In genomic region chr16:8668386-8668785, GRCm38 (mm10) we compare ENCODE assay signal across 15 mouse cellular contexts. TPM values are rescaled to one million over a fixed set of nuclear protein-coding genes. Genes with fewer than 3 reads are reported as not detected.
DNase-seq lines count a peak whose midpoint lies in the region; ATAC-seq and TF ChIP-seq lines count a peak whose summit lies in the region.
"Had no signal": no experiment of that assay in that cellular context is flagged by ENCODE, and none has a peak within 500 bp of the region (broad histone marks: within the 10 kb centered on the region; RNA-seq: fewer than 3 reads in every experiment).

No protein-coding gene starts in this region.

- no peak for DNase-seq in heart, adult 9 months (ENCODE audit: low spot score in 2 of 2)
- DNase-seq in spleen, postnatal 10 days (ENCODE audit: low spot score in 2 of 2) = no peak
- DNase-seq in retina, postnatal 1 day = no peak
- DNase-seq: cerebellum, adult 11-12 months; gastrocnemius, postnatal 10 days had no signal

- H3K27me3 ChIP-seq in forebrain, embryonic 12.5 days = peaks cover 4% of the 10 kb centered on the region
- no peaks in the 10 kb centered on the region for H3K27me3 ChIP-seq in forebrain, embryonic 16.5 days (replicated peaks; ENCODE audit: control insufficient read depth, insufficient read depth, low read length)
- 0 out of 2 replicates have a peak, but pooled peaks cover 3% of the 10 kb centered on the region for H3K27me3 ChIP-seq in heart, embryonic 15.5 days
- H3K27me3 ChIP-seq in E14TG2a.4 (ENCODE audit: insufficient read depth, low read length) = peaks cover 11% of the 10 kb centered on the region
- H3K27me3 ChIP-seq in midbrain, embryonic 12.5 days = peaks cover 8% of the 10 kb centered on the region
- H3K27me3 ChIP-seq: intestine, embryonic 15.5 days had no signal

- TF ChIP-seq CTCF in E14TG2a.4 (conservative IDR thresholded peaks at IDR 0.05; ENCODE audit: low read length) = no peak

- no peak for ATAC-seq in forebrain, embryonic 12.5 days (ENCODE audit: low FRiP score)
- no peak for ATAC-seq in forebrain, embryonic 16.5 days
- ATAC-seq in heart, embryonic 15.5 days (replicated peaks; ENCODE audit: insufficient number of reproducible peaks, insufficient read depth, low FRiP score, low read depth) = no peak
- ATAC-seq in midbrain, embryonic 12.5 days (ENCODE audit: low FRiP score, low read depth) = no peak
- ATAC-seq: forebrain, embryonic 15.5 days; intestine, embryonic 15.5 days had no signal

- H3K4me1 ChIP-seq in forebrain, embryonic 12.5 days = peaks cover 63% of the 10 kb centered on the region
- H3K4me1 ChIP-seq in forebrain, embryonic 16.5 days (replicated peaks; ENCODE audit: control insufficient read depth, insufficient read depth, low read length) = peaks cover 46% of the 10 kb centered on the region
- peaks cover 63% of the 10 kb centered on the region for H3K4me1 ChIP-seq in heart, embryonic 15.5 days (replicated peaks)
- peaks cover 87% of the 10 kb centered on the region for H3K4me1 ChIP-seq in E14TG2a.4 (replicated peaks; ENCODE audit: low read depth, low read length)
- H3K4me1 ChIP-seq in midbrain, embryonic 12.5 days = peaks cover 53% of the 10 kb centered on the region

- no peak overlapping the region for H3K4me3 ChIP-seq in forebrain, embryonic 12.5 days (replicated peaks)
- no peak overlapping the region for H3K4me3 ChIP-seq in forebrain, embryonic 16.5 days (replicated peaks; ENCODE audit: low read length)
- no peak overlapping the region for H3K4me3 ChIP-seq in heart, embryonic 15.5 days
- peak overlapping the region; percentile 7; the same call in 1 of the 2 replicates for H3K4me3 ChIP-seq in E14TG2a.4 (replicated peaks; ENCODE audit: low read length)
- 0 out of 2 replicates have a peak overlapping the region, but pooled peaks have one; percentile 3 for H3K4me3 ChIP-seq in midbrain, embryonic 12.5 days
- H3K4me3 ChIP-seq: embryonic facial prominence, embryonic 13.5 days; intestine, embryonic 15.5 days had no signal

- 76% methylated on average over 2 of the region's 2 CpGs for WGBS in forebrain, embryonic 12.5 days
- WGBS in forebrain, embryonic 16.5 days = 64% methylated on average over 2 of the region's 2 CpGs
- WGBS in heart, embryonic 15.5 days = 31% methylated on average over 2 of the region's 2 CpGs
- 83% methylated on average over 2 of the region's 2 CpGs for WGBS in midbrain, embryonic 12.5 days

- peak overlapping the region; percentile 80; the same call in 1 of the 2 replicates for H3K9ac ChIP-seq in forebrain, embryonic 12.5 days
- no peak overlapping the region for H3K9ac ChIP-seq in forebrain, embryonic 16.5 days (replicated peaks; ENCODE audit: low read depth, low read length)
- no peak overlapping the region for H3K9ac ChIP-seq in heart, embryonic 15.5 days
- H3K9ac ChIP-seq in midbrain, embryonic 12.5 days (replicated peaks) = no peak overlapping the region; the same call in 1 of the 2 replicates
- H3K9ac ChIP-seq: forebrain, embryonic 15.5 days; intestine, embryonic 15.5 days had no signal

- H3K4me2 ChIP-seq in forebrain, embryonic 12.5 days = 0 out of 2 replicates have a peak overlapping the region, but pooled peaks have one; percentile 15
- no peak overlapping the region; the same call in 1 of the 2 replicates for H3K4me2 ChIP-seq in forebrain, embryonic 16.5 days (ENCODE audit: low read length)
- H3K4me2 ChIP-seq in heart, embryonic 15.5 days = peak overlapping the region; percentile 93
- H3K4me2 ChIP-seq in midbrain, embryonic 12.5 days (replicated peaks) = peak overlapping the region; percentile 88
- H3K4me2 ChIP-seq: embryonic facial prominence, embryonic 13.5 days; intestine, embryonic 15.5 days had no signal

- H3K36me3 ChIP-seq in forebrain, embryonic 12.5 days (replicated peaks) = peaks cover 12% of the 10 kb centered on the region
- H3K36me3 ChIP-seq in forebrain, embryonic 16.5 days (ENCODE audit: control insufficient read depth, insufficient read depth) = no peaks in the 10 kb centered on the region
- H3K36me3 ChIP-seq in heart, embryonic 15.5 days = no peaks in the 10 kb centered on the region
- peaks cover 42% of the 10 kb centered on the region for H3K36me3 ChIP-seq in E14TG2a.4 (ENCODE audit: insufficient read depth, low read length)
- peaks cover 22% of the 10 kb centered on the region for H3K36me3 ChIP-seq in midbrain, embryonic 12.5 days
- H3K36me3 ChIP-seq: forebrain, embryonic 15.5 days had no signal

- no peak overlapping the region for H3K27ac ChIP-seq in forebrain, embryonic 12.5 days
- no peak overlapping the region for H3K27ac ChIP-seq in forebrain, embryonic 16.5 days (ENCODE audit: low read length)
- peak overlapping the region; percentile 60 for H3K27ac ChIP-seq in heart, embryonic 15.5 days
- no peak overlapping the region for H3K27ac ChIP-seq in midbrain, embryonic 12.5 days (replicated peaks)
- H3K27ac ChIP-seq: embryonic facial prominence, embryonic 13.5 days; forebrain, embryonic 15.5 days; intestine, embryonic 15.5 days had no signal

- H3K9me3 ChIP-seq in forebrain, embryonic 12.5 days = no peaks in the 10 kb centered on the region
- H3K9me3 ChIP-seq in forebrain, embryonic 16.5 days (ENCODE audit: control insufficient read depth, low read length) = no peaks in the 10 kb centered on the region
- no peaks in the 10 kb centered on the region for H3K9me3 ChIP-seq in heart, embryonic 15.5 days (replicated peaks)
- no peaks in the 10 kb centered on the region for H3K9me3 ChIP-seq in E14TG2a.4 (ENCODE audit: low read length)
- no peaks in the 10 kb centered on the region for H3K9me3 ChIP-seq in midbrain, embryonic 12.5 days
- H3K9me3 ChIP-seq: embryonic facial prominence, embryonic 13.5 days; forebrain, embryonic 15.5 days; intestine, embryonic 15.5 days had no signal

RNA-seq across cellular contexts. Expression of gene Carhsp1, which starts 3.6 kb away (rescaled TPM):
- 191 and 210 TPM in 2 replicates for polyA plus RNA-seq in forebrain, embryonic 12.5 days (2016; fragmentation: Nextera tagmentation; extraction: Ambion mirVana)
- polyA plus RNA-seq in forebrain, embryonic 16.5 days (2015; fragmentation: Nextera tagmentation; extraction: Ambion mirVana) = 181 and 200 TPM in 2 replicates
- polyA plus RNA-seq in heart, embryonic 15.5 days (2015; fragmentation: Nextera tagmentation; extraction: Ambion mirVana) = 71.1 and 82.7 TPM in 2 replicates
- 255 and 264 TPM in 2 replicates for polyA plus RNA-seq in midbrain, embryonic 12.5 days (2016; fragmentation: Nextera tagmentation; extraction: Ambion mirVana)

RNA-seq across cellular contexts. Expression of gene Gm5767, which starts 12.2 kb away (rescaled TPM):
- not detected in 2 replicates for polyA plus RNA-seq in forebrain, embryonic 12.5 days (2016; fragmentation: Nextera tagmentation; extraction: Ambion mirVana)
- not detected in 2 replicates for polyA plus RNA-seq in forebrain, embryonic 16.5 days (2015; fragmentation: Nextera tagmentation; extraction: Ambion mirVana)
- not detected in 2 replicates for polyA plus RNA-seq in heart, embryonic 15.5 days (2015; fragmentation: Nextera tagmentation; extraction: Ambion mirVana)
- not detected in 2 replicates for polyA plus RNA-seq in midbrain, embryonic 12.5 days (2016; fragmentation: Nextera tagmentation; extraction: Ambion mirVana)
- polyA plus RNA-seq: embryonic facial prominence, embryonic 13.5 days; forebrain, embryonic 15.5 days; intestine, embryonic 15.5 days; kidney, postnatal 0 days; liver, embryonic 16.5 days had no signal

RNA-seq across cellular contexts. Expression of gene Tmem186, which starts 30.9 kb away (rescaled TPM):
- polyA plus RNA-seq in forebrain, embryonic 12.5 days (2016; fragmentation: Nextera tagmentation; extraction: Ambion mirVana) = 24.3 and 25.4 TPM in 2 replicates
- 26.8 and 27.8 TPM in 2 replicates for polyA plus RNA-seq in forebrain, embryonic 16.5 days (2015; fragmentation: Nextera tagmentation; extraction: Ambion mirVana)
- polyA plus RNA-seq in heart, embryonic 15.5 days (2015; fragmentation: Nextera tagmentation; extraction: Ambion mirVana) = 14.9 and 18.4 TPM in 2 replicates
- polyA plus RNA-seq in midbrain, embryonic 12.5 days (2016; fragmentation: Nextera tagmentation; extraction: Ambion mirVana) = 23.2 and 26.0 TPM in 2 replicates

RNA-seq across cellular contexts. Expression of gene Pmm2, which starts 30.9 kb away (rescaled TPM):
- 46.7 and 54.1 TPM in 2 replicates for polyA plus RNA-seq in forebrain, embryonic 12.5 days (2016; fragmentation: Nextera tagmentation; extraction: Ambion mirVana)
- 48.1 and 53.4 TPM in 2 replicates for polyA plus RNA-seq in forebrain, embryonic 16.5 days (2015; fragmentation: Nextera tagmentation; extraction: Ambion mirVana)
- polyA plus RNA-seq in heart, embryonic 15.5 days (2015; fragmentation: Nextera tagmentation; extraction: Ambion mirVana) = 34.9 and 39.1 TPM in 2 replicates
- 48.6 and 52.1 TPM in 2 replicates for polyA plus RNA-seq in midbrain, embryonic 12.5 days (2016; fragmentation: Nextera tagmentation; extraction: Ambion mirVana)

Comparison
In these comparisons a context has a peak if more than half of its experiments do, and no peak if none do; other contexts are left out.
1. H3K4me3 ChIP-seq: peak in E14TG2a.4 (single experiment) and midbrain, embryonic 12.5 days (single experiment); none in forebrain, embryonic 12.5 days (single experiment), forebrain, embryonic 16.5 days (single experiment) and heart, embryonic 15.5 days (single experiment).